Mouse (Mus musculus) kidney, embryonic 16.5 days (tissue): Measurements from ENCODE around the gene Oip5. TPM values are rescaled to one million over a fixed set of nuclear protein-coding genes. Genes with fewer than 3 reads are reported as not detected.

Experiments used
- polyA plus RNA-seq: library from polyadenylated mRNA; unstranded; fragments of >200 nt; fragmentation: Nextera tagmentation; extraction: Ambion mirVana; gene quantifications from 2 replicates; pipeline ENCODE4 v1.2.1, GENCODE M21; 2015

Oip5 gene
- polyA plus RNA-seq, 1 experiment from 2014 or later = 28.9 TPM

Other genes with a start within 250 kb of the Oip5 start
- gene Ino80, start 140.8 kb downstream of the Oip5 start, polyA plus RNA-seq = 3.9 and 5.0 TPM in 2 replicates
- gene Exd1, start 70.8 kb downstream of the Oip5 start, polyA plus RNA-seq = 0.41 and 0.84 TPM in 2 replicates
- 66.1 and 68.6 TPM in 2 replicates for gene Chp1, start 70.8 kb downstream of the Oip5 start, polyA plus RNA-seq
- 73.2 and 78.0 TPM in 2 replicates for gene Nusap1, start 171 bp downstream of the Oip5 start, polyA plus RNA-seq
- gene Ndufaf1, start 44.4 kb upstream of the Oip5 start, polyA plus RNA-seq = 52.9 and 57.2 TPM in 2 replicates
- gene Rtf1, start 56.6 kb upstream of the Oip5 start, polyA plus RNA-seq = 35.5 and 45.6 TPM in 2 replicates
- 0.81 and 1.2 TPM in 2 replicates for gene Itpka, start 123.9 kb upstream of the Oip5 start, polyA plus RNA-seq
- 0.46 and 0.96 TPM in 2 replicates for gene Ltk, start 142.0 kb upstream of the Oip5 start, polyA plus RNA-seq
- 32.1 and 35.9 TPM in 2 replicates for gene Rpap1, start 169.1 kb upstream of the Oip5 start, polyA plus RNA-seq
- 15.2 TPM in 2 replicates for gene Tyro3, start 179.3 kb upstream of the Oip5 start, polyA plus RNA-seq